Mouse (Mus musculus): ENCODE data around the gene Atp6v1a. TPM values are rescaled to one million over a fixed set of nuclear protein-coding genes. Genes with fewer than 3 reads are reported as not detected.

Atp6v1a gene
- total RNA-seq, 2 experiments from 2014 or later = 237 to 255 TPM

DNA sequence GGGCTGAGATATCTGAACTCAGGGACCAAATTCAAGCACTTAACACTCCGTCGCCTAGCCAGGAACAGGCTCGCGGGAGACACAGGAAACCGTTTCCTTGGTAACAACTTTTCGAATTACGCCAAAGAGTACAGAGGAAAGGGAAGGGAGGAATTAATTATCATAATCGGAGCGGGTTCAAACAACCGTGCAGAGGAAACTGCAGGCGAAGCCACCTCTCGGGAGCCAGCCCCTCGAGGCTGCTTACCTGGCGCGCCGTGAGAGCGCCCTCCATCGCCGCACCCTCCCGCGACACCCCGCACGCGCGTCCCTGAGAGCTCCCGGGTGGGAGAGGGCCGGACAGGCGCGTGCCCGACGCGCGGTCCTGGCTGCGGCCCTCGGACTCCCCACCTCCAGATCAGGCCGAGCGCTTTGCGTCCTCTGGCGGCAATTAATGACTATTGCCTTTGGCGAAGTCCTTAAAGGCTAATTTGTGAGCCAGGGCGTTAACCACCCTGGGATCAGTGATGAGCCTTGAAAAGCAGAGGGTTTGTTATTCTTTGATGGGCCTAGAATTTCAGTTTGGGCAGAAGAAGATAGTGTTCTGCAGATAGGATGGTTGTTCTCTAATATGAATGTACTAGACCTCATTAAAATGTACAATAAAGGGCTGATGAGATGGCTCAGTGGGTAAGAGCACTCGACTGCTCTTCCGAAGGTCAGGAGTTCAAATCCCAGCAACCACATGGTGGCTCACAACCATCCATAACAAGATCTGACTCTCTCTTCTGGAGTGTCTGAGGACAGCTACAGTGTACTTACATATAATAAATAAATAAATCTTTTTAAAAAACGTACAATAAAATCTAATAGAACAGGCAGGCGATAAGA is 76.2 kb downstream of the Atp6v1a start, which contains the start of gene Gramd1c:
TSS of gene Gramd1c (minus strand) at position 321 of the 870 bp plus-strand sequence.
- DNase-seq = peak; percentile 79
- intact Hi-C loops (cut with DNase I) = loop anchor here (5.0 to 10.0 kb wide), 2 partner anchors 176 to 548 kb away; partner anchors contain the start of gene Ccdc191

GRCm38 (mm10) chr16:44061341-44061740 is 78.2 kb downstream of the Atp6v1a start:
- intact Hi-C loops (cut with DNase I) = loop anchor here (5.0 to 10.0 kb wide), 2 partner anchors 174 to 547 kb away; partner anchors contain the start of gene Ccdc191
- no peak for DNase-seq

- no peak for DNase-seq
- intact Hi-C loops (cut with DNase I) = loop anchor here (5.0 to 10.0 kb wide), 2 partner anchors 173 to 546 kb away; partner anchors contain the start of gene Ccdc191
Observed at GRCm38 (mm10) chr16:44060604-44061286, 78.8 kb downstream of the Atp6v1a start.

DNA sequence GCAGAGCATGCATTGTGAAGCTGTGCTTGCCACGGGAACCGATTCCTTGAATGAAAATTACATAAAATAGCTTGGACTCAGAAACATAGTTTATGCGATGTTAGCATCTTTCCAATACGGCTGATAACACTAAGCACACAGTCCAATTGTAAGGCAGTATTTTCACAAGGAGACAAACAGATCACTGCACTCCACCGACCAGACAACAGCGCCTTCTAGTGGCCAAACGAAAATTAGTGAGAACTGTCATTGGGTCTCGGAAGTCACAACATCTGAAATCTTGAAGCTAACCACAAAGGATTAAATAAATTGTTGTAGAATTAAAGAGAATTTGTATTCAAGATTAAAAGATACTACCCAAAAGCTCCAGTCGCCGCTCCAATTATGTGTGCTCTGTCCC is 80.8 kb downstream of the Atp6v1a start:
- intact Hi-C loops (cut with DNase I) = no loop called here

GRCm38 (mm10) chr16:44055766-44056165 is 83.7 kb downstream of the Atp6v1a start:
- DNase-seq = no peak
- intact Hi-C loops (cut with DNase I) = no loop called here

More for the DNA sequence above, 80.8 kb downstream of the Atp6v1a start:
- peak; percentile 59 for DNase-seq

DNA sequence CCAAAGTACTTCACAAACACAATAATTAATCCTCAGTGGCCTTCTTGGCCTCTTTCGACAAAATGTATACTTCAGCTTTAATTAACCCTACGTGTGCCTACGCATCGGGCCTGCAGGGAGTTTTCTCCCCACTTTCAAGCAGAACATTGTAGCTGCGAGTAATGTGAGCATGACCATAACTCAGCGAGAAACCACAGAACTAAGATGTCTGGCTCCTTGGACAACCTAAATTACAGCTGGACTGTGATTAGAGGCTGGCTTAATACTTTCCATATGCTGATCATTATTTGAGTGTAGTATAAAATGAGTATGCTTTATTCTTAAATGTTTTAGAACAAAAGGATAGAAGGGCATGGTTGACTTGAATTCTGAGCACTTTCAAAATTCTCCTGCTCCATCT is 86.2 kb downstream of the Atp6v1a start:
- intact Hi-C loops (cut with DNase I) = no loop called here
- DNase-seq = no peak

DNA sequence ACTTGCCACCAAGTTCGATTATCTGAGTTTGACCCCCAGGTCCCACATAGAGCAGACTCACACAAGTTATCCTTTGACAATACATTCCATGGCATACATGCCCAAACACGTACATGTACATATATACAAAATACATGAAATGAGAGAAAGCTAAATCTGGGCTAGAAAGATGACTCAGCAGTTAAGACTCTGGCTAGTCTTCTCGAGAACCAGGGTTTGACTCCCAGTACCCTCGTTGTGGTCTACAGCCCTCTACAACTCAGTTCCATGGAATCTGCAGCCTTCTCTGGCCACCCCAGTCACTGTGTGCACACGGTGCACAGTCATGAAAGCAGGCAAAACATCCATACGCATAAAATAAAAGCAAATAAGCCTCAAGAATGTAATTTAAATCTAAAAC is 87.1 kb downstream of the Atp6v1a start:
- intact Hi-C loops (cut with DNase I) = no loop called here
- DNase-seq = no peak

DNA sequence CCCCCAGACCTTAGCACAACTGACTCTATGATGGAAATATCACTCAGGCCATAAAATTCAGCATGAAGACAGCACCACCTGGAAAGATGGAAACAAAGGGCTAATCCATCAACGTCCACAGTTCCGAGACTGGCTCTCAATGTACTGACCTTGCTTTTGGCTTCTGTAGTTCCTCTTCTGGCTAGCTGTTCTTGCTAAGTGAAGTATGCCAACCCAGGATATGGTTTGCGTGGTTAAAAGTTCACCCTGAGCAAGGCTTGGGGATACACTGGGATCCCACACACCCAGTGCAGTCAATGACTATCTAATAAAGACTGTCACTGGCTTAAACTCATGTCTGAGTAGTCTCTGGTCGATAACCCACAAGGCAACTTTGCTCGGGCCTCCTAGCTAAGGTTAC is 89.4 kb downstream of the Atp6v1a start:
- intact Hi-C loops (cut with DNase I) = no loop called here
- no peak for DNase-seq

- intact Hi-C loops (cut with DNase I) = no loop called here
- no peak for DNase-seq
Observed at GRCm38 (mm10) chr16:44039112-44039511, 100.4 kb downstream of the Atp6v1a start.

Other genes with a start within 250 kb of the Atp6v1a start
- gene Ccdc191, start 249.9 kb downstream of the Atp6v1a start, total RNA-seq (2021) = 1 to 10 TPM; 2.4 to 3.8 TPM
- gene Qtrt2, start 212.9 kb downstream of the Atp6v1a start, total RNA-seq (2021) = 10 to 100 TPM; 32.9 to 35.3 TPM
- 10 to 100 TPM; 26.1 to 26.7 TPM for gene Zdhhc23, start 159.9 kb downstream of the Atp6v1a start, total RNA-seq (2021)
- gene Gramd1c, start 76.4 kb downstream of the Atp6v1a start, total RNA-seq (2021) = 1 to 10 TPM; 2.9 to 4.9 TPM
- 10 to 100 TPM; 56.0 to 60.5 TPM for gene Naa50, start 125 bp upstream of the Atp6v1a start, total RNA-seq (2021)
- 10 to 100 TPM; 27.7 to 27.9 TPM for gene Usf3, start 33.5 kb upstream of the Atp6v1a start, total RNA-seq (2021)
- gene Sidt1, start 193.5 kb upstream of the Atp6v1a start, total RNA-seq (2021) = 10 to 100 TPM; 16.0 to 17.9 TPM
- gene Spice1, start 207.4 kb upstream of the Atp6v1a start, total RNA-seq (2021) = 10 to 100 TPM; 15.0 to 18.8 TPM